Mouse (Mus musculus): ENCODE measurements around the gene Gfpt2. TPM values are rescaled to one million over a fixed set of nuclear protein-coding genes. Genes with fewer than 3 reads are reported as not detected.
"Not testable (repeated sequence)": the region's sequence is repeated elsewhere in the genome, so short reads cannot be mapped to it uniquely, and the experiment has no call there.

Gene Gfpt2
- polyA plus RNA-seq, 1 experiment = 5.5 TPM

- TF ChIP-seq CTCF (IDR thresholded peaks at IDR 0.05; ENCODE audit: borderline replicate concordance, extremely low read depth, insufficient read depth, insufficient read length) (no peak), POLR2A (IDR thresholded peaks at IDR 0.05; ENCODE audit: borderline replicate concordance, extremely low read depth, insufficient read depth, insufficient read length, poor library complexity, severe bottlenecking) (no peak)
- DNase-seq (ENCODE audit: low read depth) = peak; percentile 29
Observed at GRCm38 (mm10) chr11:49801516-49801915, 7.5 kb downstream of the Gfpt2 start.

GRCm38 (mm10) chr11:49803801-49804200 lies 9.8 kb downstream of the Gfpt2 start:
- TF ChIP-seq CTCF (IDR thresholded peaks at IDR 0.05; ENCODE audit: borderline replicate concordance, extremely low read depth, insufficient read depth, insufficient read length) (no peak), POLR2A (IDR thresholded peaks at IDR 0.05; ENCODE audit: borderline replicate concordance, extremely low read depth, insufficient read depth, insufficient read length, poor library complexity, severe bottlenecking) (no peak)
- no peak for DNase-seq (ENCODE audit: low read depth)

- DNase-seq (ENCODE audit: low read depth) = no peak
- TF ChIP-seq POLR2A (IDR thresholded peaks at IDR 0.05; ENCODE audit: borderline replicate concordance, extremely low read depth, insufficient read depth, insufficient read length, poor library complexity, severe bottlenecking) (no peak), CTCF (IDR thresholded peaks at IDR 0.05; ENCODE audit: borderline replicate concordance, extremely low read depth, insufficient read depth, insufficient read length) (no peak)
Observed at GRCm38 (mm10) chr11:49806218-49806617, 12.2 kb downstream of the Gfpt2 start.

- TF ChIP-seq CTCF (IDR thresholded peaks at IDR 0.05; ENCODE audit: borderline replicate concordance, extremely low read depth, insufficient read depth, insufficient read length) = no peak
- no peak for TF ChIP-seq POLR2A (IDR thresholded peaks at IDR 0.05; ENCODE audit: borderline replicate concordance, extremely low read depth, insufficient read depth, insufficient read length, poor library complexity, severe bottlenecking)
- no peak for DNase-seq (ENCODE audit: low read depth)
Observed at GRCm38 (mm10) chr11:49808946-49809345, 15.0 kb downstream of the Gfpt2 start.

- DNase-seq (ENCODE audit: low read depth) = not testable (repeated sequence)
Observed at GRCm38 (mm10) chr11:49810696-49811095, 16.7 kb downstream of the Gfpt2 start.

GRCm38 (mm10) chr11:49811099-49811541 lies 17.1 kb downstream of the Gfpt2 start:
- no peak for TF ChIP-seq POLR2A (IDR thresholded peaks at IDR 0.05; ENCODE audit: borderline replicate concordance, extremely low read depth, insufficient read depth, insufficient read length, poor library complexity, severe bottlenecking)
- no peak for TF ChIP-seq CTCF (IDR thresholded peaks at IDR 0.05; ENCODE audit: borderline replicate concordance, extremely low read depth, insufficient read depth, insufficient read length)

GRCm38 (mm10) chr11:49811879-49812278 lies 17.9 kb downstream of the Gfpt2 start:
- no peak for DNase-seq (ENCODE audit: low read depth)
- TF ChIP-seq POLR2A (IDR thresholded peaks at IDR 0.05; ENCODE audit: borderline replicate concordance, extremely low read depth, insufficient read depth, insufficient read length, poor library complexity, severe bottlenecking) (no peak), CTCF (IDR thresholded peaks at IDR 0.05; ENCODE audit: borderline replicate concordance, extremely low read depth, insufficient read depth, insufficient read length) (no peak)

More at GRCm38 (mm10) chr11:49811099-49811541, 17.1 kb downstream of the Gfpt2 start:
- no peak for DNase-seq (ENCODE audit: low read depth)

GRCm38 (mm10) chr11:49818869-49819566 lies 25.0 kb downstream of the Gfpt2 start:
- DNase-seq (ENCODE audit: low read depth) = peak; percentile 64
- TF ChIP-seq CTCF (IDR thresholded peaks at IDR 0.05; ENCODE audit: borderline replicate concordance, extremely low read depth, insufficient read depth, insufficient read length) = no peak
- TF ChIP-seq POLR2A (IDR thresholded peaks at IDR 0.05; ENCODE audit: borderline replicate concordance, extremely low read depth, insufficient read depth, insufficient read length, poor library complexity, severe bottlenecking) = no peak

GRCm38 (mm10) chr11:49819676-49820075 lies 25.7 kb downstream of the Gfpt2 start:
- peak; percentile 4 for DNase-seq (ENCODE audit: low read depth)
- no peak for TF ChIP-seq POLR2A (IDR thresholded peaks at IDR 0.05; ENCODE audit: borderline replicate concordance, extremely low read depth, insufficient read depth, insufficient read length, poor library complexity, severe bottlenecking)
- TF ChIP-seq CTCF (IDR thresholded peaks at IDR 0.05; ENCODE audit: borderline replicate concordance, extremely low read depth, insufficient read depth, insufficient read length) = no peak

GRCm38 (mm10) chr11:49820928-49821327 lies 26.9 kb downstream of the Gfpt2 start:
- no peak for TF ChIP-seq CTCF (IDR thresholded peaks at IDR 0.05; ENCODE audit: borderline replicate concordance, extremely low read depth, insufficient read depth, insufficient read length)
- TF ChIP-seq POLR2A (IDR thresholded peaks at IDR 0.05; ENCODE audit: borderline replicate concordance, extremely low read depth, insufficient read depth, insufficient read length, poor library complexity, severe bottlenecking) = no peak

GRCm38 (mm10) chr11:49821546-49821945 lies 27.6 kb downstream of the Gfpt2 start:
- no peak for TF ChIP-seq CTCF (IDR thresholded peaks at IDR 0.05; ENCODE audit: borderline replicate concordance, extremely low read depth, insufficient read depth, insufficient read length)
- no peak for TF ChIP-seq POLR2A (IDR thresholded peaks at IDR 0.05; ENCODE audit: borderline replicate concordance, extremely low read depth, insufficient read depth, insufficient read length, poor library complexity, severe bottlenecking)

More at GRCm38 (mm10) chr11:49820928-49821327, 26.9 kb downstream of the Gfpt2 start:
- DNase-seq (ENCODE audit: low read depth) = no peak

GRCm38 (mm10) chr11:49822337-49822736 lies 28.4 kb downstream of the Gfpt2 start:
- DNase-seq (ENCODE audit: low read depth) = no peak
- TF ChIP-seq CTCF (IDR thresholded peaks at IDR 0.05; ENCODE audit: borderline replicate concordance, extremely low read depth, insufficient read depth, insufficient read length) (no peak), POLR2A (IDR thresholded peaks at IDR 0.05; ENCODE audit: borderline replicate concordance, extremely low read depth, insufficient read depth, insufficient read length, poor library complexity, severe bottlenecking) (no peak)

More at GRCm38 (mm10) chr11:49821546-49821945, 27.6 kb downstream of the Gfpt2 start:
- no peak for DNase-seq (ENCODE audit: low read depth)
